ENCODE assay signal across 23 mouse cellular contexts in genomic region chr1:187676626-187677025, GRCm38 (mm10).
"Had no signal": no experiment of that assay in that cellular context is flagged by ENCODE, and none has a peak within 500 bp of the region (broad histone marks: within the 10 kb centered on the region; RNA-seq: fewer than 3 reads in every experiment).

No protein-coding gene starts in this region.

- H3K4me1 ChIP-seq: liver, embryonic 12.5 days; liver, embryonic 15.5 days; lung, embryonic 15.5 days; megakaryocyte, embryonic 14.5 days; neural tube, embryonic 13.5 days had no signal

- H3K27ac ChIP-seq: kidney, postnatal 0 days; left cerebral cortex, adult 2 months; limb, embryonic 13.5 days; liver, embryonic 12.5 days; liver, embryonic 15.5 days; lung, embryonic 15.5 days; midbrain, embryonic 10.5 days; neural tube, embryonic 13.5 days; stomach, postnatal 0 days had no signal

- H3K27me3 ChIP-seq: liver, embryonic 12.5 days; liver, embryonic 15.5 days; lung, embryonic 15.5 days; megakaryocyte, embryonic 14.5 days; neural tube, embryonic 13.5 days had no signal

- H3K9ac ChIP-seq: limb, embryonic 13.5 days; liver, embryonic 12.5 days; liver, embryonic 15.5 days; lung, embryonic 15.5 days; neural tube, embryonic 13.5 days had no signal

- H3K36me3 ChIP-seq: limb, embryonic 13.5 days; liver, embryonic 12.5 days; liver, embryonic 15.5 days; lung, embryonic 15.5 days; midbrain, embryonic 10.5 days; neural tube, embryonic 13.5 days had no signal

- H3K9me3 ChIP-seq: limb, embryonic 13.5 days; liver, embryonic 12.5 days; liver, embryonic 15.5 days; lung, embryonic 15.5 days; midbrain, embryonic 10.5 days; neural tube, embryonic 13.5 days had no signal

- H3K4me3 ChIP-seq: left cerebral cortex, adult 2 months; limb, embryonic 13.5 days; liver, embryonic 12.5 days; liver, embryonic 15.5 days; lung, embryonic 15.5 days; megakaryocyte, embryonic 14.5 days; midbrain, embryonic 10.5 days; myocyte; neural tube, embryonic 13.5 days had no signal

- H3K4me2 ChIP-seq: limb, embryonic 13.5 days; liver, embryonic 12.5 days; liver, embryonic 15.5 days; lung, embryonic 15.5 days; neural tube, embryonic 13.5 days had no signal

- ATAC-seq: liver, embryonic 12.5 days had no signal

- DNase-seq: kidney, adult 8-10 months; kidney, postnatal 36 days; layer of hippocampus, postnatal 36 days; liver; lung, adult 18-20 months; lung, postnatal 10 days; lung, postnatal 36 days; midbrain, embryonic 14.5 days; right cerebral cortex, postnatal 4 days; thymus, adult 2 months; thymus, postnatal 14 days; thymus, postnatal 4 days had no signal
